Mouse (Mus musculus) heart, postnatal 0 days (tissue): ENCODE measurements around the gene Pdf.
"Not testable (repeated sequence)": the region's sequence is repeated elsewhere in the genome, so short reads cannot be mapped to it uniquely, and the experiment has no call there.

ENCODE experiments used
- CTCF ChIP-seq: IDR thresholded peaks from 2 replicates; pipeline ENCODE4 v1.5.1; 2016; ENCODE audit warnings: antibody characterized with exemption, control low read depth, low read depth
- EP300 ChIP-seq: IDR thresholded peaks from 2 replicates; pipeline ENCODE4 v1.6.1; 2016; ENCODE audit warnings: antibody characterized with exemption, low read depth

DNA sequence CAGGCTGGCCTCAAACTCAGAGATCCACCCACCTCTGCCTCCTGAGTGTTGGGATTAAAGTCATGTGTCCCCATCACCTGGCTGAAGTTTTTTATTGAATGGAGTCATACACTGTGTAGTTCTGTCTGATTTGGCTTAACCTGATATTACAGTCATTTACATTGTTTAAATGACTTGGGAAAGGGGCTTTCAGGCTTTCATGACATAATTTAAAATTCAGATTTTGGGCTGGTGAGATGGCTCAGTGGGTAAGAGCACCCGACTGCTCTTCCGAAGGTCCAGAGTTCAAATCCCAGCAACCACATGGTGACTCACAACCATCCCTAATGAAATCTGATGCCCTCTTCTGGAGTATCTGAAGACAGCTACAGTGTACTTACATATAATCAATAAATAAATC lies 14.8 kb downstream of the Pdf start:
- not testable (repeated sequence) for TF ChIP-seq CTCF, EP300
